Mouse (Mus musculus) MEL-GATA-1-ER (cell line): ENCODE results near the gene Tectb.

Experiments
- DNase-seq: peaks from one replicate; pipeline ENCODE4 v3.0.0-alpha.2; 2012; ENCODE audit warnings: low read depth; ENCODE audit errors: extremely low read depth

The Tectb gene

GRCm38 (mm10) chr19:55207746-55208538 lies 27.4 kb downstream of the Tectb start:
- peak; percentile 82 for DNase-seq

GRCm38 (mm10) chr19:55208654-55209053 lies 28.1 kb downstream of the Tectb start:
- DNase-seq, result peak; percentile 57

GRCm38 (mm10) chr19:55209084-55209483 lies 28.6 kb downstream of the Tectb start:
- peak; percentile 14 for DNase-seq

GRCm38 (mm10) chr19:55211698-55212097 lies 31.2 kb downstream of the Tectb start:
- DNase-seq, result no peak

- DNase-seq, result no peak
Observed at GRCm38 (mm10) chr19:55213617-55214340, 33.2 kb downstream of the Tectb start.

GRCm38 (mm10) chr19:55216876-55217275 lies 36.3 kb downstream of the Tectb start:
- DNase-seq, result no peak

GRCm38 (mm10) chr19:55217365-55217764 lies 36.8 kb downstream of the Tectb start:
- no peak for DNase-seq

GRCm38 (mm10) chr19:55218192-55218739 lies 37.7 kb downstream of the Tectb start:
- DNase-seq, result peak; percentile 94

GRCm38 (mm10) chr19:55218741-55219221 lies 38.2 kb downstream of the Tectb start:
- peak; percentile 92 for DNase-seq

- DNase-seq, result peak; percentile 54
Observed at GRCm38 (mm10) chr19:55219359-55219758, 38.8 kb downstream of the Tectb start.

GRCm38 (mm10) chr19:55221208-55221607 lies 40.7 kb downstream of the Tectb start:
- no peak for DNase-seq

GRCm38 (mm10) chr19:55222268-55222667 lies 41.7 kb downstream of the Tectb start:
- no peak for DNase-seq

- no peak for DNase-seq
Observed at GRCm38 (mm10) chr19:55226621-55227020, 46.1 kb downstream of the Tectb start.

GRCm38 (mm10) chr19:55227135-55227534 lies 46.6 kb downstream of the Tectb start:
- DNase-seq, result no peak

- no peak for DNase-seq
Observed at GRCm38 (mm10) chr19:55231081-55231480, 50.5 kb downstream of the Tectb start.

GRCm38 (mm10) chr19:55232136-55232535 lies 51.6 kb downstream of the Tectb start:
- DNase-seq, result no peak

- no peak for DNase-seq
Observed at GRCm38 (mm10) chr19:55236026-55236425, 55.5 kb downstream of the Tectb start.

GRCm38 (mm10) chr19:55236564-55236963 lies 56.0 kb downstream of the Tectb start:
- no peak for DNase-seq

- DNase-seq, result no peak
Observed at GRCm38 (mm10) chr19:55239766-55240426, 59.4 kb downstream of the Tectb start.

- no peak for DNase-seq
Observed at GRCm38 (mm10) chr19:55241186-55241645, 60.7 kb downstream of the Tectb start, which contains the start of gene Gucy2g. Gucy2g (minus strand) TSS chr19:55241236.

GRCm38 (mm10) chr19:55244791-55245231 lies 64.3 kb downstream of the Tectb start:
- no peak for DNase-seq
